Mouse (Mus musculus): ENCODE measurements around the gene Praf2.
"Not testable (repeated sequence)": the region's sequence is repeated elsewhere in the genome, so short reads cannot be mapped to it uniquely, and the experiment has no call there.

The Praf2 gene

DNA sequence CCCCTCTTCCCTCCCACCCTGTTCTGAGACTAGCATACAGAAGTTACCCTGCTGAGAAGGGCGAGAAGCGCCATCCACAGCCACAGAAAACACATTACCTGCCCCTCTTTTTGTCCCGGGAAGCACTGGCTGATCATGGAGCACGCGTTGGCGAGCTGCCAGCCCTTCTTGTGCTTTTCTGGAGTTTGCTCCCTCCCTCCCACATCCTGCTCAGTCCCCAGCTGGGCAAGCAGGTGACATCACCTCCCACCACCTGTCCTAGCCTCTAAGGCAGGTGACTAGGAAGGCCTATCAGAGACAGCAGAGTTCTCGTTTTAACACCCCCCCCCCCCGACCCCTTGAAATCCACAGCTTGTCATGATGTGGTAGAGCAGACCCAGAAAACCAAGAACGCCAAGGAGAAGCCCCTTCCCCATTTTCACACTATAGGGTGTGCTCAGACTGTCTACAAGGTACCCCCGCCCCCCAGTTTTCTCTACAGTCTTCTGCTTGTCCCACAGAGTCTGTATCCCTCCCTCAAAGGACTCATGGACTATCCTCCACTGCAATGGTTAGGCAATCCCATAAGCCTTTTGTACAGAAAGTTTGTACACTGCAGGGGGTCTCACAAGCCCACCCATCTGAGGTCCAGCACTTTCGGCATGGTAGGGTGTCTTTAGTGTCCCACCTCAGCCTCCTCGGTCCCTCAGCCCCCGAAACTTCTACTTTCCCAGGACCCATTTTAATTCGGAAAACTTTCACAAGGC lies 11.3 kb downstream of the Praf2 start:
- DNase-seq (ENCODE audit: low spot score) = no peak

DNA sequence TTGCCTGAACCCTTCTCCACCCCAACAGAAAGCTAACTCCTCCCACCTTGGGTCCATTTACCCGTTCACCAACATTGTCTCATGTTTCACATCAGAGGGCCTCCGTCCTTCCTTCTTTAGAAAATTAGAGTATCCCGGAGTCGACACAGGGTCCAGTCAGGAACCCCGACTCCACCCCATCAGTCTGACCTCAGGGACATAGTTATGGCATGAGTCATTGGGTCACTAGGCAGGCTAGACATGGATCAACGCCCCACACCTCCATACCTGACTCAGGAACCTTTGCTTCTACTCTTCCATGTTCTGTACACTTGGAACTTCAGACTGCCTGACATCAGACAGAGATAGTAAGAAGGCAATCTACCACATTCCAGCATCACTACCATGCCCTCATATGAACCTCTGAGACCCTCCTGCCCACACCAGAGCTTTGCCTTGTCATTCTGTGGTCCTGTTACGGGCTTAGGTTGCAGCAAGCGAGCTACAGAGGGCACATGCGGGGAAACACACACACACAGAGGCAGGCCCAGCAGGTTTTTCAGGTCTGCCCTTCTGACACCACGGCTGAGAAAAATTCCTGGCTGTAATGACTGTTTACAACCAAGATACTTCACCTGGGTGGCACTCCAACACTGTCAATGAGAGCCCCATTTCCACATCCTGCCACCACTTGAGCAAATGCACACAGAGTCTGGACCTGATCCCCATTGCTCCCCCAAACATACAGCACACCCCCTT lies 12.0 kb downstream of the Praf2 start:
- DNase-seq (ENCODE audit: low spot score) = no peak

DNA sequence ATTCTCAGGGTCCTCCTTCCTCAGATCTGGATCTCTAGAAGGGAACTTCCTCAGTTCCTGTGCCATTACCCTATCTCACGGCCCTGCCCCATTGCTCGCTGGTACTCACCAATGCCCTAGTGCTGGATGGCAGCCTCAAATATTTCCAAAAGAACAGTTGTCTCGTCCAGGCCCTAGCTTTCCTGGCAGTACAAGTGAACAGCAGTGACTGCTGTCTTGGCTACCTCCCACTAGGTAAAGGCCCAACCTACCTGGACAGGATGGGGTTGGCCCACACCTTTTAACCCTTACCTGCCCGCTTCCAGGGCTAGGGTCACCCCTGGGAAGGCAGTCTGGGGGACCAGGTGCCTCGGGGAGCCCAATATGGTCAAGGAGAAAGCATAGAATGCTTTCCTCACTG lies 12.9 kb downstream of the Praf2 start:
- DNase-seq (ENCODE audit: low spot score) = no peak

DNA sequence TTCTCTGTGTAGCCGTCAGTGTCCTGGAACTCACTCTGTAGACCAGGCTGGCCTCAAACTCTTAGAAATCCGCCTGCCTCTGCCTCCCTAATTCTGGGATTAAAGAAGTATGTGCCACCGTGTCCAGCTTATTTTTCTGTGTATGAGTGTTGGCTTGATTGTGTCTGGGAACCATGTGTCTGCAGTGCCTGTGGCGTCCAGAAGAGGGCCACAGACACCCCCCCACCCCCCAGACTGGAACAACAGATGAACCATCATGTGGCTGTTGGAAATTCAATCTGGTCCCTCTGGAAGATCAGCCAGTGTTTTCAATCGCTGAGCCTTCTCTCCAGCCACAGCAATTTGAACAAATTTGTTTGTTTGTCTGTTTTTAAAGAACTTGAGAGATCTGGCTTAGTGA lies 15.2 kb downstream of the Praf2 start:
- no peak for DNase-seq (ENCODE audit: low spot score)

DNA sequence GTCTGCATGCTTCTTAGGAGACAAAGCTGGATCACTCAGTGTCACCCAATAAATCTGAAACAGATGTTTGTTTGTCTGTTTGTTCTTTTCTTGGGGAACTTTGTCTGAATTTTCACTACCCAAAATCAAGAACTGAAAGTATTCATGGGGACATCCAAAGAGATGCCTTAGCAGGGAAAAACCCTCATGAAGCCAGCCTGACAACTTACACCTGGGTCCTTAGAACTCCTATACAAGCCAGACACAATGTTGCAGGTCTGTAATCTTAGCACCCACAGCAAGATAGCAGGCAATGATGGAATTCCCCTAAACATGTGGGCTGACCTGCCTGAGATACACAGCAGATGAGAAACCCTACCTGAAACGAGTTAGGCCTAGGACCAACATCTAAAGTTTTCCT lies 16.7 kb downstream of the Praf2 start:
- DNase-seq (ENCODE audit: low spot score) = no peak

DNA sequence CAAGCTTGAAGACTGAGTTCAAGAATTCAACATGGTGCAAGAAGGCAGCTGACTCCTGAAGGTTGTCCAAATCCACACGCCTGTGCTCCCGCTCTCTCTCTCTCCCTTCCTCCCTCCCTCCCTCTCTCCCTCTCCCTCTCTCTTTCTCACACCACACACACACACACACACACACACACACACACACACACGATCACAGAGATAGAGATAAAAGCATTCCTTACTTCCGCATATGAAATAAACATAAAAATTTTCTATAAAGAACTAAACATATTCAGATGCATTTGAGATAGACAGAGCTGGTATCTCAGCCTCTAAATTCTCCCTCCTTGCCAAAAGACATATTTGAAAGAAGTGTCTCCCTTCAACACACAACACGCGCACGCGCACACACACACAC lies 17.2 kb downstream of the Praf2 start:
- DNase-seq (ENCODE audit: low spot score) = no peak

DNA sequence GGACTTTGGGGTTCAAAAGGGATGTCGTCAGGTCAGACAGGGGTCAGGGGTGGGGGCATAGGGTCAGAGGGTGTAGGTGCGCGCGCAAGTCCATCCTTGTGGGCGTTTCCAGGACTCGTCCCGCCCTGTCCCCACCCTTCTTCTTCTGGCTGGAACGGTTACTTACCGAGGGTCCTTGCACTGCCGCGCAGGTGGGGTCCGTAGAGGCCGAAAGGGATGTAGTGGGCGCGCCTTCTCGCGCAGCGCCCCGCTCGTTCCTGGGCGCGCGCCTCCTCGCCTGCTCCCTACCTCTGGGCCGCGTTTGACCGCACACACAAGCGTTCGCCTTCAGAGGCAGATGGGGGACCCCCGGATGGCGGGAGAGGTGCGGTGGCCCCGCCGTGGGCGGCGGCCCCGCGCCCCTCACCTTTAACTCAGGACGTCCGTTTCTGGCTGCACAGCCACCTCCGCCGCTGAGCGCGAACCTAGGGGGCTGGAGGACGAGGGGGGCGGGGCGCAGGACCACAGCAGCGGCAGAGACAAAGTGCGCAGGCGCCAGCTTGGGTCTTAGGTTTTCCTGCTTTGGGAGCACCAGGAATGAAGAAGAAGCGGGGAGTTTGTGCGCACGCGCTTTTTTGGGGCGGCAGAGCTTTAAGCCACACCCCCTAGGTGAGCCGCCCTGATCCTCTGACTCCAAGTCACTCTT lies 22.3 kb downstream of the Praf2 start, which contains the start of gene Ccdc120:
Gene Ccdc120 (minus strand): TSS at position 474 of the 685 bp plus-strand sequence.
- peak; percentile 84 for DNase-seq (ENCODE audit: low spot score)

DNA sequence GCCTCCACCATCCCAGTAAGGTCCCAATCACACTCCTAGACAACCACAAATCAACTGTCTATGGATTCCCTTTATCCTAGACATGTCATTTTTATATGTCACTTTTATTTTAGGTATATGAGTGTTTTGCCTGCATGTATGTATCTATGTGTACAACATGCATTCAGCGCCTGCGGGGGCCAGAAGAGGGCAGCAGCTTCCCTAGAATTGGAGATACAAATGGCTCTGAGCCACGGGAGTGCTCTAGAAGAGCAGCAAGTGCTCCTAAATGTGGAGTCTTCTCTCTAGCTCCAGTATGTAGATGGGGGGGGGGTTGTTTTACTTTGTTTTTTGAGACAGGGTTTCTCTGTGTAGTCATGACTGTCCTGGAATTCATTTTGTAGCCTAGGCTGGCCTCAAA lies 25.4 kb downstream of the Praf2 start:
- DNase-seq (ENCODE audit: low spot score) = not testable (repeated sequence)

DNA sequence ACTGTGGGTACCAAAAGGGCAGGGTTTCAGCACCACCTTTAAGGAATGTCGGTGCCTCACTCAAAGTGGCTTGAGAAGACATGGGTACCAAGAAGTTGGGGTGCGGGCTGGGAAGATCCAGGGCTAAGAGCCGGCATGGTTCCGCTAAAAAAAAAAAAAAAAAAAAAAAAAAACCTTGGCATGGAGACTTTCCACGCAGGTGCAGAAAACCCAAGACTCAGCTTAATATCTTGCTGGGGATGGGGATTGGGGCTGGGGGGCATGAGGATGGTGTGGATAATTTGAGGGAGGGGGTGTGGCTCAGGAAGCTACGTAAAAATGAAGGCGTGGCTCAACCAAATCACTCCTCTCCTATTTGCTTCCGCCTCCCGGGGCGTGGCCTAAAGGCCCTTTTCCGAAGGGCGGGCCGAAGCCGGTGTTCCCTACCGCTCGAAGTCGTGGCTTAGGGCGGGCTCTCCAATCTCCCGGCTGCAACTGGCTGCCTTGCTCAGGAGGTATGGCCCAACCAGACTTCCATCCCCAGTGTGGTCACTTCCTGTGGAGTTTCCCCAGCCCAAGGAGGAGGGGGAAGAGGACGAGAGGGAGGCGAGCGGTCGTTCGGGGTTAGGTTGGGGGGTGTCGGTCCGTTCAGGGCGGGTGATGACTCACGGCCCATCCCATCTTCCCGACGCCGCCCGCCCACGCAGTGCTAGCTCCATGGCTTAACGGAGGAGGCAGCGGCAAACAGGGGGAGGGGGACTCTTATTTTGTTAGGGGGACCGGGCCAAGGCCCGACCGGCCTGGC lies 34.1 kb downstream of the Praf2 start, which contains the start of gene Tfe3:
Gene Tfe3 (plus strand): TSS at position 424 of the 784 bp plus-strand sequence.
- DNase-seq (ENCODE audit: low spot score) = peak; percentile 89

DNA sequence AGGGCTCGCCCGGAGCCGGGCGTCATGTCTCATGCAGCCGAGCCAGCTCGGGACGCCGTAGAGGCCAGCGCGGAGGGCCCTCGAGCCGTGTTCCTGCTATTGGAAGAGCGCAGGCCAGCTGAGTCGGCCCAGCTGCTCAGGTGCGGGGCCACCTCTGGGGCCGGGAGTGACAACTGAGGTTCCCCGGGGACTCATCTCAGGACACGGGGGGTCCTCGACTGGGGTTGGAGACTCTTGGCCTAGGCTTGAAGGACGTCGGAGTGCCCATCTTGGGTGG lies 34.6 kb downstream of the Praf2 start:
- no peak for DNase-seq (ENCODE audit: low spot score)

DNA sequence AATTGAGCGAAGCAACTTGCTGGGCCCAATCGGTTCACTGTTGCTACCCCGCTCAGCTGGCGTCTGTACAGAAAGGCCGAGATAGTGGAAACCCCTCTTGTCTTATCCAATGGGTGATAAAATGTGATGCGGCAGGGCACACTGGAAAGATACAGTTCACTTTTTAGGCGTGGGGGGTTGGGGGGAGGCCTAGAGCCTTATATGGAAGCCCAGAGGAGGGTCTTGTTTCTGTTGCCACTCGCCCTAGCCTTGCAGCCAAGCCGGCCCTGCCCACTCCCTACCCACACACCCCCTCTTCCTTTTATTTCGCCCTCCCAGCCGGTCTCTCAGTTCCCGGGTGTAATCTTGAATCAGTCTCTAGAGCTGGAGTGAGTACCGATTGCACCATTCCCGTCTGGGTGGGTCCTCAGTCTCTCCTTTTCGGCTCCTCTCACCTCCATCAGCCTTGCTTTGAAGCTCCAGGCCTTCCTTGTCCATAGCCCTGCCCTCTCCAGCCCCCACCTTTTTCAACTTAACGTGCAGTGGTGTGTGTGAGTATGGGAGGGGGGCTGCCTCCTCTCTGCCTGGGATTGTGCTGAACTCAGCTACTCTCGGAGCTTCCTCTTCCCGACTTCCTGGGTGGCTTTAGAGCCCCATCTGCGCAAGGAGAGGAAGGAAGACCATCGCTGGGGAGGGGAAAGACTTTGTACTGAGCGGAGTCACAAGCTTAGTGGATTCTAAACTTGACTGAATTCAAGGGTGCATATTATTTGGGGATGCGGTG lies 35.6 kb downstream of the Praf2 start:
- no peak for DNase-seq (ENCODE audit: low spot score)

DNA sequence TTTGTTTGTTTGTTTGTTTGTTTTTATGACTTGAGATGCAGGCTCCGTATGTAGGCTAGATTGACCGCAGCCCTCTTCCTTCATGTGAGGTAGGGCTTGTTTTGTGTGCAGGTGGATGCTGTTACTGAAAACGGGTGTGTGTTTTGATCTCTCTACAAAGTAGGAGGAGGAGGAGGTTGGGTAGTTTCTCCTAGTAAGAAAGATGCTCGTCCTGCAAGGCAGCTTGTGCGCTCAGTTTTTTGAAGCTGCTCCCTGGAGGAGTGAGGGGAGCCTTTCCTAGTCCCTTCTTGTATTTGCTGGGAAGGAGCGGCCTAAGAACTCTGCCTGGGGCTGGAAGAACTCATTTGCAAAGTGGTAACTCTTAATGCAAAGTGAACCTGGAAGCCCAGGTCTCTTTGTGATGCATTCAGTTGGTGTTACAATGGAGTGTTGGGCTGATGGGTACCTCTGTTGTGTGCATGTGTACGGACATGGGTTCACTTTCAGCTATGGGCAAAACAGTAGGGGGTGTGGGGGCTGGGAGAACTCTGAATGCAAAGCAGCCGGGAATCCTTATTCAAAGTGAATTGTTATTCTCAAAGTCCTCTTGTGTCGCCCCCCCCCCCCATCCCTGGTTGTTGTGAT lies 36.5 kb downstream of the Praf2 start:
- no peak for DNase-seq (ENCODE audit: low spot score)

DNA sequence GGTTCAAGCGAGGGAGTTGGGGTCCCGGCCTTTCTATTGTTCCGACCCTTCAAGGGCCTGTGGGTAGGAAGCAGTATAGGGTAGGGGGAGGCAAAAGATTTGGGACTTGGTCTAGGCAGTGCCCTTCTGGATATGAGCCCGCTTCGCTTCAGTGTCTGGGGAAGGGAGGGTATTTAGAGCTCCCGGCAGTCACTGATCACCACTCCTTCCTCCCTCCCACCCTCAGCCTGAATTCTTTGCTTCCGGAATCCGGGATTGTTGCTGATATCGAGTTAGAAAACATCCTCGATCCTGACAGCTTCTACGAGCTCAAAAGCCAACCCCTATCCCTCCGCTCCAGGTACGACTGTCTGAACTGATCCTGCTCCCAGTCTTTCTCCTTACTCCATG lies 37.0 kb downstream of the Praf2 start:
- no peak for DNase-seq (ENCODE audit: low spot score)

DNA sequence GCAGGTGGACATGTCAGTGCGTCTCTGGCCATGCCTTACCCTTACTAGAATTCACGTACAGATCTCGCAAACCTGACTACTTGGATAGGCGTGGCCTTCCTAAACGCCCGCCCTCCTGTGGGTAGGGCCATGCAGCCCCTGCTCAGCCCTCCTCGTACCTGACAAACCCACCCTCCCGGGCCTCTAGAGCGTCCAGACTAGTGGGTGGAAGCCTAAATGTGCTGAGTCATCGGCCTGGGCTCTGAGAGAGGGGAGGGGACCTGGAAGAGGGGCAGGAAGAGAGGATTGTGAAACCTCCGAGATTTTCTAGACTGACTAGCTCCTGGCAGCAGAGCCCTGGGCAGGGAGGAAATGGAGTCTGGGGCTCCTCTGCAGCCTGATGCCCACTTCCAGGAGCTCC lies 37.5 kb downstream of the Praf2 start:
- DNase-seq (ENCODE audit: low spot score) = peak; percentile 24

DNA sequence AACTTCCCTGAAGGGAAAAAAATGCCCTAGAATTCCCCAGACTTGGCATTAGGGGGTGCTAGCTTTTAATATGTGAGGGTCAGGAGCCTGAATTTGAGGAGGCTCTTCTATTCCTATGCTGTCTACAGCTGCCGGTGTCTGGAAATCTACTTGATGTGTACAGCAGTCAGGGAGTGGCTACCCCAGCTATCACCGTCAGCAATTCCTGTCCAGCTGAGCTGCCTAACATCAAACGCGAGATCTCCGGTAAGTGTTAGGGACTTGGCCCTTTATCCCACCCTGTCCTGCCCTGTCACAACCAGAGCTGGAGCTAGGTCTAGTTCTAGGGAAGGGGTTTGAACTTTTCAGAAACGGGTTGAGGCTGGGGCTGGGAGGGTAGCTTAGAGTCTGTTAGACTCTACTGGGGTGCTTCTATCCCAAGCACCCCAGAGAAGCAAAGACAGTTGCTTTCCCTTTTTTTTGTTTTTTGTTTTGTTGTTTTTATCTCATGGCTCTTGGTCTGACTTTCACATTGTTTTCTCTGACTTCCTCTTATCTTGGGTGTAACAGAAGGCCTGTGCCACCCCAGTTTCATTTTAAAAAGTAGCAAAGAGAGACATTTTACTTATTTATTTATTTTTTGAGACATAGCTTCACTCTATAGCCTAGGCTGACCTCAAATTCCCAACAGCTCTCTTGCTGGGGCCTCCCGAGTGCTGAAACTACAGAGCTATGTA lies 41.2 kb downstream of the Praf2 start:
- DNase-seq (ENCODE audit: low spot score) = no peak

DNA sequence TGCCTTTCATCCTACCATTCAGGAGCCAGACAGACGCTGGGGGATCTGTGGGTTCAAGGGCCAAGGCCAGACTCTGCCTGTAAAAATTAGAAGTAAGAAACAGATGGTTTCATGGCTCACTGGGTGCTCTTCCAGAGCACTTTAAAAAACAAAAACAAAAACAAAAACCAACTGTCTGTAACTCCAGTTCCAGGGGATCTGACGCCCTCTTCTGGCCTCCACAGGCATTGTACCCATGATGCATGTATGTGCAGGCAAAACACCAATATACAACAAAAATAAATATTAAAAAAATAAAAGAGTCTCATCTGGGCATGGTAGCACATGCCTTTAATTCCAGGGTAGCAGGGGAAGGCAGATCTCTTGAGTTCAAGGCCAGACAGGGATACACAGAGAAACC lies 44.5 kb downstream of the Praf2 start:
- no peak for DNase-seq (ENCODE audit: low spot score)

DNA sequence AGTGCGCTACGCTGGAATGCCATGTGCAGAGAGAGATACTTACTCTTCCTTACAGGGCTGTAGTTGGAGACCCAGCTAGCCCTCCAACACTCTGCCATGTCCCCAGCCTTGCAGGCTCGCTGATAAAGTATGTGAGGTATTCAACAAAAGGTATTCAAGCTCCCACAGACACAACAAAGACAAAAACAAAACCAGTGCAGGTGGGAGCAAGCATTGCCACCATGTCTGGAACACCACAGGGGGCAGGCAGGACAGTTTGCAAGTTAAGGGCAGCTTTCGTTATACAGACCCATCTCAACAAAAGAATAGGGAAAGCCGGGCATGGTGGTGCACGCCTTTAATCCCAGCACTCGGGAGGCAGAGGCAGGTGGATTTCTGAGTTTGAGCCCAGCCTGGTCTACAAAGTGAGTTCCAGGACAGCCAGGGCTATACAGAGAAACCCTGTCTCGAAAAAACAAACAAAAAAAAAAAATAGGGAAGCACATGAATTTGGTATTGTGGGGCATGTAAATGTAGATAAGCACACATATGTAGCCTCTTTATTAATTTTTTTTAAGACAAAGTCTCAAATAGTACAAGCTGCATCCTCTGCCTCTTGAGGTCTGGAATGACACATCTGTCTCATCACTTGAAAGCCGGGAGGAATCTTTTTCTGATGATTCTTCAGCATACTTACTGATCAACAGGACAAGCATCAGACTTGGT lies 47.4 kb downstream of the Praf2 start:
- no peak for DNase-seq (ENCODE audit: low spot score)

DNA sequence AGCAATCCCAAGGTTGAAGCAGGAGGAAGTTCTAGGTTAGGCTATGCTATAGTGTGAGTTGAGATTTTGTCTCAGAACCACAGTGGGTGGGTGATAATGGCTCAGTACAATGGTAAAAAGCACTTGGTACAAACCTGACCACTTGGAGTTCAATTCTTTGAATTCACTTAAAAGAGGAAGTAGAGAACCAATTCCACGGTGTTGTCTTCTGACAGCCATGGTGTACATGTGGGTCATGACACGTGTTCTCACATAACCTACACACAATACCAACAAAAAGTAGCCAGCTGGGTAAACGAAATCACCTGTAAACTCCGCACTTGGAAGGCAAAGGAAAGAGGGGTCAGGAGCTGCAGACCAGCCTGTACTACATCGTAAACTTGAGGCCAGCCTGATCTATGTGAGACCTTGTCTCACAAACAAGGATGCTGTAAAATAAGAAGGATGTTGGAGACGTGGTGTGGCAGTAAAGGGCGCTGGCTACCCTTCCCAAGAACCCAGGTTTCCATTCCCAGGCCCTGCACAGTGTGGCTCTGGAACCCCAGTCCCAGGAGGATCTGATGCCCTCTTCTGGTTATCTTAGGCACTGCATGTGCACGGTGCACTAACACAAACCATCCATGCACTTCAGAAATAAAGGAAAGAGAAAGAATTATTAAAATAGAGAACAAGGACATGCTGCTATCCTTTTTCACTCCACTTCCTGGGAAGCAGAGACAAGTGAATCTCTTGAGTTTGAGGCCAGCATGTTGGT lies 48.3 kb downstream of the Praf2 start:
- DNase-seq (ENCODE audit: low spot score) = peak; percentile 71

All from retina, embryonic 14.5 days (tissue).